In genomic region chr12:69977376-69977998, GRCm38 (mm10) we compare ENCODE assay signal across 15 mouse cellular contexts. TPM values are rescaled to one million over a fixed set of nuclear protein-coding genes. Genes with fewer than 3 reads are reported as not detected.
DNase-seq lines count a peak whose midpoint lies in the region; ATAC-seq lines count a peak whose summit lies in the region.
"Had no signal": no experiment of that assay in that cellular context is flagged by ENCODE, and none has a peak within 500 bp of the region (broad histone marks: within the 10 kb centered on the region; RNA-seq: fewer than 3 reads in every experiment).

No protein-coding gene starts in this region.

- H3K4me3 ChIP-seq in heart, embryonic 14.5 days (ENCODE audit: control insufficient read depth in 1 of 2, insufficient read depth in 1 of 2, low read depth in 1 of 2, low read length in 2 of 2), result no peak overlapping the region
- no peak overlapping the region for H3K4me3 ChIP-seq in neural tube, embryonic 13.5 days
- no peak overlapping the region for H3K4me3 ChIP-seq in neural tube, embryonic 15.5 days (replicated peaks)
- no peak overlapping the region for H3K4me3 ChIP-seq in kidney, embryonic 16.5 days (ENCODE audit: low read length)
- H3K4me3 ChIP-seq: liver, embryonic 13.5 days; midbrain, embryonic 12.5 days had no signal

- no peak for DNase-seq in heart, postnatal 36 days
- DNase-seq in cerebellum, adult 11-12 months, result no peak
- no peak for DNase-seq in thymus, postnatal 10 days (ENCODE audit: low spot score in 2 of 2)
- no peak for DNase-seq in cerebellum, postnatal 4 days (ENCODE audit: low spot score in 2 of 2)
- DNase-seq: adrenal gland, postnatal 36 days; cerebellum, postnatal 25 days; heart, postnatal 10 days; layer of hippocampus, postnatal 36 days; liver, embryonic 13.5 days had no signal

- peaks cover 0 to 9% of the 10 kb centered on the region in 2 experiments; a peak in 2 of 4 replicates for H3K4me1 ChIP-seq in heart, embryonic 14.5 days (ENCODE audit: control insufficient read depth in 2 of 2, insufficient read depth in 2 of 2, low read length in 2 of 2)
- H3K4me1 ChIP-seq in neural tube, embryonic 13.5 days (replicated peaks), result peaks cover 29% of the 10 kb centered on the region
- H3K4me1 ChIP-seq in neural tube, embryonic 15.5 days, result peaks cover 17% of the 10 kb centered on the region; the same call in 1 of the 2 replicates
- H3K4me1 ChIP-seq in kidney, embryonic 16.5 days (ENCODE audit: insufficient read depth, low read length), result no peaks in the 10 kb centered on the region

- no peak overlapping the region; a peak in 1 of 4 replicates for H3K27ac ChIP-seq in heart, embryonic 14.5 days (replicated peaks in 1 of 2; ENCODE audit: control insufficient read depth in 1 of 2, insufficient read depth in 1 of 2, low read depth in 2 of 2, low read length in 2 of 2)
- H3K27ac ChIP-seq in neural tube, embryonic 13.5 days (replicated peaks), result peak overlapping the region; percentile 28
- H3K27ac ChIP-seq in neural tube, embryonic 15.5 days (replicated peaks), result no peak overlapping the region
- no peak overlapping the region for H3K27ac ChIP-seq in kidney, embryonic 16.5 days (ENCODE audit: low read length)
- H3K27ac ChIP-seq: liver, embryonic 13.5 days; midbrain, embryonic 12.5 days had no signal

- intact Hi-C loops in heart, postnatal 36 days (cut with DNase I), result no loop called here

- H3K36me3 ChIP-seq in heart, embryonic 14.5 days (ENCODE audit: control insufficient read depth, insufficient read depth, low read length), result peaks cover 61% of the 10 kb centered on the region
- H3K36me3 ChIP-seq in neural tube, embryonic 13.5 days, result peaks cover 28% of the 10 kb centered on the region
- H3K36me3 ChIP-seq in neural tube, embryonic 15.5 days, result peaks cover 14% of the 10 kb centered on the region
- H3K36me3 ChIP-seq in kidney, embryonic 16.5 days (ENCODE audit: insufficient read depth, low read length), result peaks cover 17% of the 10 kb centered on the region

- H3K4me2 ChIP-seq in heart, embryonic 14.5 days (ENCODE audit: low read length), result 0 out of 2 replicates have a peak overlapping the region, but pooled peaks have one; percentile 4
- no peak overlapping the region for H3K4me2 ChIP-seq in neural tube, embryonic 13.5 days
- no peak overlapping the region for H3K4me2 ChIP-seq in neural tube, embryonic 15.5 days
- H3K4me2 ChIP-seq in kidney, embryonic 16.5 days (replicated peaks; ENCODE audit: low read depth, low read length), result no peak overlapping the region
- H3K4me2 ChIP-seq: liver, embryonic 13.5 days; midbrain, embryonic 12.5 days had no signal

- no peaks in the 10 kb centered on the region for H3K27me3 ChIP-seq in heart, embryonic 14.5 days (ENCODE audit: control insufficient read depth, insufficient read depth, low read length)
- no peaks in the 10 kb centered on the region for H3K27me3 ChIP-seq in neural tube, embryonic 13.5 days
- H3K27me3 ChIP-seq in neural tube, embryonic 15.5 days (replicated peaks), result no peaks in the 10 kb centered on the region
- no peaks in the 10 kb centered on the region for H3K27me3 ChIP-seq in kidney, embryonic 16.5 days (ENCODE audit: insufficient read depth, low read length)
- H3K27me3 ChIP-seq: liver, embryonic 13.5 days; midbrain, embryonic 12.5 days had no signal

- ATAC-seq in heart, embryonic 14.5 days (ENCODE audit: insufficient number of reproducible peaks, insufficient read depth, low FRiP score, low read depth), result no peak
- ATAC-seq in neural tube, embryonic 13.5 days (ENCODE audit: low read depth), result peak; percentile 50
- no peak for ATAC-seq in neural tube, embryonic 15.5 days (ENCODE audit: low FRiP score)
- peak; percentile 73; the same call in 1 of the 2 replicates for ATAC-seq in kidney, embryonic 16.5 days (ENCODE audit: low FRiP score, low TSS enrichment)
- ATAC-seq: intestine, embryonic 16.5 days had no signal

- H3K9ac ChIP-seq in heart, embryonic 14.5 days (ENCODE audit: low read length), result no peak overlapping the region
- no peak overlapping the region for H3K9ac ChIP-seq in neural tube, embryonic 13.5 days
- H3K9ac ChIP-seq in neural tube, embryonic 15.5 days (replicated peaks), result no peak overlapping the region
- H3K9ac ChIP-seq in kidney, embryonic 16.5 days (replicated peaks; ENCODE audit: low read length), result no peak overlapping the region
- H3K9ac ChIP-seq: liver, embryonic 13.5 days; midbrain, embryonic 12.5 days had no signal

- no peaks in the 10 kb centered on the region for H3K9me3 ChIP-seq in heart, embryonic 14.5 days (ENCODE audit: control insufficient read depth, low read length)
- no peaks in the 10 kb centered on the region for H3K9me3 ChIP-seq in neural tube, embryonic 13.5 days
- H3K9me3 ChIP-seq in neural tube, embryonic 15.5 days (replicated peaks), result no peaks in the 10 kb centered on the region
- H3K9me3 ChIP-seq in kidney, embryonic 16.5 days (ENCODE audit: low read length), result no peaks in the 10 kb centered on the region
- H3K9me3 ChIP-seq: liver, embryonic 13.5 days; midbrain, embryonic 12.5 days had no signal

- 63% methylated on average over 9 of the region's 9 CpGs for WGBS in heart, embryonic 14.5 days
- 42% methylated on average over 9 of the region's 9 CpGs for WGBS in neural tube, embryonic 13.5 days
- WGBS in neural tube, embryonic 15.5 days, result 41% methylated on average over 9 of the region's 9 CpGs
- whole genome bisulfite sequencing in kidney, embryonic 16.5 days, result 64% methylated on average over 8 of the region's 9 CpGs

RNA-seq across cellular contexts. Expression of gene Sav1, which starts 9.3 kb away (rescaled TPM):
- 7.9 and 8.2 TPM in 2 replicates for polyA plus RNA-seq in heart, embryonic 14.5 days (2014; fragmentation: Nextera tagmentation; extraction: Ambion mirVana)
- 10 to 100 TPM; 25.5 TPM for total RNA-seq in heart, postnatal 36 days (2021)
- polyA plus RNA-seq in neural tube, embryonic 13.5 days (2015; fragmentation: Nextera tagmentation; extraction: Ambion mirVana), result 4.0 and 4.5 TPM in 2 replicates
- 2.2 and 3.4 TPM in 2 replicates for polyA plus RNA-seq in neural tube, embryonic 15.5 days (2015; fragmentation: Nextera tagmentation; extraction: Ambion mirVana)
- 0.80 and 1.4 TPM in 2 replicates for polyA plus RNA-seq in kidney, embryonic 16.5 days (2015; fragmentation: Nextera tagmentation; extraction: Ambion mirVana)

Comparison
In these comparisons a context has a peak if more than half of its experiments do, and no peak if none do; other contexts are left out.
1. ATAC-seq: peak in neural tube, embryonic 13.5 days (single experiment) and kidney, embryonic 16.5 days (single experiment); none in heart, embryonic 14.5 days (single experiment) and neural tube, embryonic 15.5 days (single experiment).